Mouse (Mus musculus): ENCODE measurements around the gene 2210016L21Rik.

DNA sequence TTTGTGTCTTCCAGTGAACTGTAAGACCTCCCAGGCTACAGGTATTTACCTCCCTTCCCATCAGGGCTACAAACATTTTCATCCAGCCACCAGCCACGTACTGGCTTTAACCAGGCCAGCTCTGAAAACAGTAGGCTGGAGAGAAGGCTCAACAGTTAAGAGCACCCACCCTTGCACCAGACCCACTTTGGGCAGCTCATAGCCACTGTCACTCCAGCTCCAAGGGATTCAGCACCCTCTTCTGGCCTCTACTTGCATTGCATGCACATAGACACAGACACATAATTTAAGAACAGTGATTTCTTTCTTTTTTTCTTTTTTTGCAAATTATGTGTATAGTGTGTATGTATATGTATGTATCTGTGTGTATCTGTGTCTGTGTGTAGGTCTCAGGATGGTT is 39.5 kb upstream of the 2210016L21Rik start:
- TF ChIP-seq POLR2A (IDR thresholded peaks at IDR 0.05; ENCODE audit: extremely low read depth, insufficient read depth, low read length) (no peak), CTCF (IDR thresholded peaks at IDR 0.05; ENCODE audit: low read depth, low read length) (peak; percentile 80)

All from liver, adult 2 months (tissue).